In the genomic region with DNA sequence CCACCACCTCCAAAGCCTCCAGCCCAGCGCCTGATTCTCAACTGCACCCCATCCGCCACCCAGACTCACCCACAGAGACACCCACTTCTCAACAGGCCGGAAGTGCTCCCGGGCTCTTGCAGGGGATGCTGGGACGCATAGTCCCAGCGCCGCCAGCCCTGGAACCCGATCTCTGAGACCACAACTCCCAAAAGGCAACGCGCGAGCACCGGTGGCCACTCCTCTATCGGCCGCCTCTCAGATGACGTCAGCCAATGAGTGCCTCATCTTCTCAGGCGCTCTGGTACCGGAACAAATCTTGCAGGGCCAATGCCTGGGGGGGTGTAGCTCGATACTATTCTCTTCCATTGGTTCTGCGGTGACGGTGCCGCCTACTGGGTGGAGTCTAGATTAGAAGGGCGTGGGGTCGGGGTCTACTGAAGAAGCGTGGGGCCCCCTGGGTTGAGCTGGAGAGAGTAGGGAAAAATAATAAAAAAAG, we compare ENCODE assay signal across 8 mouse cellular contexts. TPM values are rescaled to one million over a fixed set of nuclear protein-coding genes. Genes with fewer than 3 reads are reported as not detected.
DNase-seq lines count a peak whose midpoint lies in the region; ATAC-seq and TF ChIP-seq lines count a peak whose summit lies in the region.

A gene (minus strand): TSS at position 174 of the 478 bp plus-strand sequence.

- peaks cover 25% of the 10 kb centered on the region for H3K4me1 ChIP-seq in forebrain, embryonic 10.5 days
- H3K4me1 ChIP-seq in heart, embryonic 15.5 days (replicated peaks) = peaks cover 11% of the 10 kb centered on the region
- peaks cover 12 to 13% of the 10 kb centered on the region in 2 experiments for H3K4me1 ChIP-seq in liver, embryonic 14.5 days (replicated peaks; ENCODE audit: control insufficient read depth in 2 of 2, insufficient read depth in 2 of 2, low read length in 1 of 2)
- H3K4me1 ChIP-seq in neural tube, embryonic 11.5 days (ENCODE audit: control insufficient read depth, insufficient read depth, low read length) = no peaks in the 10 kb centered on the region
- H3K4me1 ChIP-seq in stomach, postnatal 0 days (replicated peaks; ENCODE audit: control insufficient read depth, insufficient read depth) = no peaks in the 10 kb centered on the region

- peak; percentile 98 for ATAC-seq in heart, embryonic 15.5 days (replicated peaks; ENCODE audit: insufficient number of reproducible peaks, insufficient read depth, low FRiP score, low read depth)
- ATAC-seq in liver, embryonic 14.5 days (ENCODE audit: insufficient read depth) = peak; percentile 98
- ATAC-seq in neural tube, embryonic 11.5 days (ENCODE audit: insufficient read depth, low FRiP score, low TSS enrichment) = peak; percentile 97
- ATAC-seq in stomach, postnatal 0 days (ENCODE audit: low FRiP score, low TSS enrichment) = peak; percentile 97

- no peak for TF ChIP-seq EP300 in liver, embryonic 14.5 days (IDR thresholded peaks at IDR 0.05; ENCODE audit: low read depth)
- TF ChIP-seq EP300 in stomach, postnatal 0 days (optimal IDR thresholded peaks at IDR 0.05) = no peak

- peaks cover 17% of the 10 kb centered on the region; the same call in 1 of the 2 replicates for H3K36me3 ChIP-seq in forebrain, embryonic 10.5 days (replicated peaks)
- no peaks in the 10 kb centered on the region for H3K36me3 ChIP-seq in heart, embryonic 15.5 days
- no peaks in the 10 kb centered on the region for H3K36me3 ChIP-seq in liver, embryonic 14.5 days (replicated peaks; ENCODE audit: control insufficient read depth, insufficient read depth, low read depth)
- H3K36me3 ChIP-seq in neural tube, embryonic 11.5 days (ENCODE audit: control insufficient read depth, insufficient read depth, low read length) = no peaks in the 10 kb centered on the region
- H3K36me3 ChIP-seq in stomach, postnatal 0 days (ENCODE audit: control insufficient read depth, insufficient read depth, low read length) = no peaks in the 10 kb centered on the region

- peak within 1 kb of the TSS; percentile 68 for H3K4me2 ChIP-seq in heart, embryonic 15.5 days
- peak within 1 kb of the TSS; percentile 91 for H3K4me2 ChIP-seq in liver, embryonic 14.5 days (ENCODE audit: low read depth)
- H3K4me2 ChIP-seq in neural tube, embryonic 11.5 days (ENCODE audit: low read depth) = peak within 1 kb of the TSS; percentile 61
- H3K4me2 ChIP-seq in stomach, postnatal 0 days (replicated peaks; ENCODE audit: low read depth) = peak within 1 kb of the TSS; percentile 71

- H3K4me3 ChIP-seq in forebrain, embryonic 10.5 days = peak within 1 kb of the TSS; percentile 85
- H3K4me3 ChIP-seq in heart, embryonic 15.5 days = peak within 1 kb of the TSS; percentile 70
- H3K4me3 ChIP-seq in liver, embryonic 14.5 days (ENCODE audit: insufficient read depth in 1 of 2, low read depth in 2 of 2, low read length in 2 of 2) = peak within 1 kb of the TSS; percentile 64 to 87
- peak within 1 kb of the TSS; percentile 58 for H3K4me3 ChIP-seq in neural tube, embryonic 11.5 days (ENCODE audit: low read depth, low read length)
- H3K4me3 ChIP-seq in stomach, postnatal 0 days (ENCODE audit: low read depth, low read length) = peak within 1 kb of the TSS; percentile 56

- peak; percentile 24; the same call in 1 of the 2 replicates for TF ChIP-seq CTCF in liver, embryonic 14.5 days (IDR thresholded peaks at IDR 0.05; ENCODE audit: low read depth)
- TF ChIP-seq CTCF in stomach, postnatal 0 days (IDR thresholded peaks at IDR 0.05; ENCODE audit: low read depth) = peak; percentile 53

- peak within 1 kb of the TSS; percentile 59 for H3K9ac ChIP-seq in heart, embryonic 15.5 days
- H3K9ac ChIP-seq in liver, embryonic 14.5 days (replicated peaks) = peak within 1 kb of the TSS; percentile 64
- H3K9ac ChIP-seq in neural tube, embryonic 11.5 days (ENCODE audit: low read length) = peak within 1 kb of the TSS; percentile 55
- peak within 1 kb of the TSS; percentile 54; the same call in 1 of the 2 replicates for H3K9ac ChIP-seq in stomach, postnatal 0 days (ENCODE audit: low read length)

- H3K27me3 ChIP-seq in forebrain, embryonic 10.5 days (ENCODE audit: poor library complexity, severe bottlenecking) = no peaks in the 10 kb centered on the region
- peaks cover 5% of the 10 kb centered on the region for H3K27me3 ChIP-seq in heart, embryonic 15.5 days
- H3K27me3 ChIP-seq in liver, embryonic 14.5 days (ENCODE audit: control insufficient read depth, insufficient read depth, low read length) = no peaks in the 10 kb centered on the region
- H3K27me3 ChIP-seq in neural tube, embryonic 11.5 days (ENCODE audit: control insufficient read depth, insufficient read depth, low read length) = no peaks in the 10 kb centered on the region
- H3K27me3 ChIP-seq in stomach, postnatal 0 days (ENCODE audit: control insufficient read depth, insufficient read depth, low read length) = no peaks in the 10 kb centered on the region

- H3K9me3 ChIP-seq in forebrain, embryonic 10.5 days = no peaks in the 10 kb centered on the region
- H3K9me3 ChIP-seq in heart, embryonic 15.5 days (replicated peaks) = no peaks in the 10 kb centered on the region
- H3K9me3 ChIP-seq in liver, embryonic 14.5 days (ENCODE audit: control insufficient read depth, low read length) = no peaks in the 10 kb centered on the region
- no peaks in the 10 kb centered on the region for H3K9me3 ChIP-seq in neural tube, embryonic 11.5 days (ENCODE audit: control insufficient read depth, low read length)
- no peaks in the 10 kb centered on the region for H3K9me3 ChIP-seq in stomach, postnatal 0 days (ENCODE audit: control insufficient read depth, low read length)

- DNase-seq in CD8-positive naive resting alpha-beta T cell, adult 2 months (ENCODE audit: low read depth in 2 of 2, low spot score in 2 of 2) = peak; percentile 89 to 91
- DNase-seq in c-Kit-positive CD71-negative TER-119-negative erythroid progenitor cells, embryonic 14.5 days (ENCODE audit: low read depth) = peak; percentile 96
- DNase-seq in forebrain, embryonic 10.5 days (ENCODE audit: extremely low spot score, low spot score) = peak; percentile 97
- peak; percentile 98 to 99 for DNase-seq in kidney, postnatal 25 days
- DNase-seq in liver, embryonic 14.5 days (ENCODE audit: low read depth in 3 of 3, low spot score in 3 of 3) = peak; percentile 95 to 97 (median 96)
- DNase-seq in neural tube, embryonic 11.5 days (ENCODE audit: low spot score) = peak; percentile 97
- DNase-seq in stomach, postnatal 0 days (ENCODE audit: low spot score) = peak; percentile 97

- under 1% methylated on average over 24 of the region's 24 CpGs for WGBS in forebrain, embryonic 10.5 days
- under 1% methylated on average over 24 of the region's 24 CpGs for WGBS in heart, embryonic 15.5 days
- WGBS in liver, embryonic 14.5 days (ENCODE audit: insufficient replicate concordance) = under 1% methylated on average over 24 of the region's 24 CpGs
- WGBS in neural tube, embryonic 11.5 days = under 1% methylated on average over 24 of the region's 24 CpGs
- WGBS in stomach, postnatal 0 days = 1% methylated on average over 24 of the region's 24 CpGs

- H3K27ac ChIP-seq in forebrain, embryonic 10.5 days = peak within 1 kb of the TSS; percentile 89
- peak within 1 kb of the TSS; percentile 44 for H3K27ac ChIP-seq in heart, embryonic 15.5 days
- H3K27ac ChIP-seq in liver, embryonic 14.5 days = peak within 1 kb of the TSS; percentile 58
- 0 out of 2 replicates have a peak within 1 kb of the TSS, but pooled peaks have one; percentile 10 for H3K27ac ChIP-seq in neural tube, embryonic 11.5 days (ENCODE audit: low read depth, low read length)
- no peak within 1 kb of the TSS for H3K27ac ChIP-seq in stomach, postnatal 0 days (replicated peaks)

RNA-seq across cellular contexts. Expression of the gene that starts here (rescaled TPM):
- polyA plus RNA-seq in forebrain, embryonic 10.5 days (2016; fragmentation: Nextera tagmentation; extraction: Ambion mirVana) = 6.3 and 7.0 TPM in 2 replicates
- polyA plus RNA-seq in heart, embryonic 15.5 days (2015; fragmentation: Nextera tagmentation; extraction: Ambion mirVana) = 2.4 and 3.7 TPM in 2 replicates
- 0.57 and 0.71 TPM in 2 replicates for polyA plus RNA-seq in liver, embryonic 14.5 days (2012; rRNA removed)
- polyA plus RNA-seq in liver, embryonic 14.5 days (2014; fragmentation: Nextera tagmentation; extraction: Ambion mirVana) = 0.33 and 0.59 TPM in 2 replicates
- polyA plus RNA-seq in neural tube, embryonic 11.5 days (2014; fragmentation: Nextera tagmentation; extraction: Ambion mirVana) = 3.6 and 4.5 TPM in 2 replicates
- polyA plus RNA-seq in stomach, postnatal 0 days (2015; fragmentation: Nextera tagmentation; extraction: Ambion mirVana) = 0.98 and 1.2 TPM in 2 replicates

Comparison
In these comparisons a context has a peak if more than half of its experiments do, and no peak if none do; other contexts are left out.
1. Peak in DNase-seq, ATAC-seq, H3K4me3 ChIP-seq, H3K27ac ChIP-seq, H3K9ac ChIP-seq and H3K4me2 ChIP-seq in liver, embryonic 14.5 days; RNA of the gene not detected or under 1 TPM.